Mouse (Mus musculus): ENCODE data around the gene Mup12.
"Not testable (repeated sequence)": the region's sequence is repeated elsewhere in the genome, so short reads cannot be mapped to it uniquely, and the experiment has no call there.

The Mup12 gene

DNA sequence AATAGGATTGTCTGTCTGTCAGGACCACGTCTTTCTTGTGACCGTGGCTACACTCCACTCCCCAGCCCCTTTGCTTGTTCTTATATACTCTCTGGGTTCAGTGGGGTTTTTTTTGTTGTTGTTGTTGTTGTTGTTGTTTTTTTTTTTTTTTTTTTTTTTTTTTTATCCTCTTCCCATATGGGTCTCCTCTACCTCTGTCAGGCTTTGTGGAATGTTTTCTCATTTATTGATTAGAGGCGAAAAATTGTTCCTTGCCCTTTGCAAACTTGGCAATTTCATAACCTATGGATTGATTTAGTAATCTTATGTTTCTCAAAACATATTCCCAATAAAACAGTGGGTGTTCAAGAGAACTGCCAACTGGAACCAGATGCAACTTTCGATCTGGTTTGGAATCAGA, at the start of gene Mup12:
TSS of gene Mup12 (minus strand) at position 101 of the 400 bp plus-strand sequence.
- not testable (repeated sequence) for DNase-seq (ENCODE audit: low spot score in 2 of 2)
